Mouse (Mus musculus): Measurements from ENCODE around the gene Dtd2.

The Dtd2 gene

DNA sequence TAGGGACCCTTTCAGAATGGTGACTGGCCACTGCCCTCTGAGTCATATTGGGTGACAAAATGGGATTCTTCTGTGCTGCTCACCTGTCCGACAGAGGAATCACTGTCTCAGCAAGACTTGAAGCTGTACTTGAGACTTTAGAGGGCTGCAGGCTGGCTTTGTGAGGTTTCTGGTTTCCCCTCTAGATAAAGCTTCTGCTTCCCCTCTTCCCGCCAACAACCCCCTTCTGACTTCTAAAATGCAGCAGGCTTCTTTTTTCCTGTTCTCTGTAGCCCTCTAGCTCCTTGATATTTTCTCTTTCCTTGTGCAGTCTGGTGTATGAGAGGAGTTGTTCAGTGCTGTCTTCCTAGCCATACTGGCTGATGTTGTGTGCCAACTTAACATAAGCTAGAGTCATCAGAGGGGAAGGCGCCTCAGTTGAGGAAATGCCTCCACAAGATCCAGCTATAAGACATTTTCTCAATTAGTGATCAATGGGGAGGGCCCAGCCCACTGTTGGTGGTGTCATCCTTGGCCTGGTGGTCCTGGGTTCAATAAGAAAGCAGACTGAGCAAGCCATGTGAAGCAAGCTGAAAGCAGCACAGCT is 21.0 kb downstream of the Dtd2 start:
- no peak for DNase-seq (ENCODE audit: low spot score in 2 of 2)

DNA sequence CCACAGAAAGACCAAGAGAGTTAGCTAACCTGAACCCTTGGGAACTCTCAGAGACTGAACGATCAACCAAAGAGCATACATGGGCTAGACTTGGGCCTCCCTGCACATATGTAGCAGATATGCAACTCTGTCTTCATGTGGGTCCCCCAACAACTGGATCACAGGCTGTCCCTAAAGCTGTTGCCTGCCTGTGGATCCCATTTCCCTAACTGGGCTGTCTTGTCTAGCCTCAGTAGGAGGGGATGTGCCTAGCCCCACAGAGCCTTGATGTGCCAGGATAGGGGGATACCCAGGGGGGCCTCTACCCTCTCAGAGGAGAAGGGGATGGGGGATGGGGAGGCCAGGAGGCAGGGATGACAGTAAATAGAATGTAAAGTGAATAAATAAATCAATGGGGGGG is 22.7 kb downstream of the Dtd2 start:
- DNase-seq (ENCODE audit: low spot score in 2 of 2): no peak

DNA sequence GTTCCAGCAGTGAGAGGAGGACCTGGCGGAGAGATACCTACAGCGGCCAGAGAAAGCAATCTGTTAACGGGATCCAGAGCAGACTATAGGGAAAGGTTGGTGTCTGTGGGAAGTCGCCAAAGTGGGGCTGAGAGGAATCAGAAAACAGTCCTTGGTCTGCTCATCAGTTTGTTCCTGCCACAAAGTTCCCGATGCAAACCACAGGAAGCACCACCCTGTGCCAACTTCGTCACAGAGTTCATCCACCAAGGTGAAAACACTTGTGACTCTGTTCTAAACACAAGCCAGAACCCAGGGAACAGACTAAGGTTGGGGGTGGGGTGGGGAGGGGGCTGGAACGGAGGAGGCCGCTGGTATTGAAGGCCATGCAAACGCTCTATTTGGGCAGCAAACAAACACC is 29.8 kb downstream of the Dtd2 start:
- no peak for DNase-seq (ENCODE audit: low spot score in 2 of 2)

DNA sequence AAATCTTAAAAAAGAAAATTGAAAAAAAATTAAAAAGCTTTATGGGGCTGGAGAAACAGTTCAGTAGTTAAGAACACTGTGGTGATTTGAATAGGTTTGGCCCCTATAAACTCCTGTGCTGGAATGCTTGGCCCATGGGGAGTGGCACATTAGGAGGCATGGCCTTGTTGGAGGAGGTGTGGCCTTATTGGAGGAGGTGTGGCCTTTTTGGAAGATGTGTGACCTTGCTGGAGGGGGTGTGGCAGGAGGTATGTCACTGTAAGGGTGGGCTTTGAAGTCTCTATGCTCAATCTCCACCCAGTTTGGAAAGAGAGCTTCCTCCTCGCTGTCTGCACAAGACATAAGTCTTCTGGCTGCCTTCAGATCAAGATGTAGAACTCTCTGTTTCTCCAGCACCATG is 31.9 kb downstream of the Dtd2 start:
- no peak for DNase-seq (ENCODE audit: low spot score in 2 of 2)

DNA sequence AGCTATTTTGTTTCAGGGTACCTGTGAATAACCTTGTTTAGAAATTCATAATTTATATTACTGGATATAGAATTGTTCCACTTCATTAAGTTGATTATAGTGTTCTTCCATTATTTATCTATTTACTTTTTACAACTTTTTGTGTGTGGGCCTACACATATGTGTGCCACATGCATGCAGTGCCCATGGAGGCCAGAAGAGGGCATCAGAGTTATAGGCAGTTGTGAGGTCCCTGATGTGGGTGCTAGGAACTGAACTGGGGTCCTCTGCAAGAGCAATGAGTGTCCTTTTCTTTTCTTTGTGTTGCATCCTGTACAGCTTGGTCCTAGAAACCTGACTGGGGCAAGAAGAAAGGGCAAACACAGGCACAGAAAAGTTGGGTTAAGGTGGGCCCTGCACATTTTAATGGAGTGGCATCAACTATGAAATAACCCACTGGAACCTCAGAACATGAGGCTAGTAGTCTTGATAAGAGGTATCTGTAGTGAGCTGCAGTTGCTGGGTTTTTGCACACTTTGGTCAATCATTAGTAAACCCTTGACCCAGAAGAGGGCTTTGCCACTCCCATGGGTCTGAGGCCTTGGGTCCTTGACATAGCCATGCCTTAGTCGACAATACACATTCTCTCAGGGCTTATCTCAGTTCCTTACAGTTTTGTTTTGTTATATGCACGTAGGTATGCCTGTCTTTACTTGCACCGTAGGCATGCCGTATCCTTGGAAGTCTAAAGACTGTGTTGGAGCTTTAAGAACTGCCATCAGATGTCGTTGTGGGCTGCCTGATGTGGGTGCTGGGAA is 33.8 kb downstream of the Dtd2 start:
- DNase-seq (ENCODE audit: low spot score in 2 of 2): no peak

DNA sequence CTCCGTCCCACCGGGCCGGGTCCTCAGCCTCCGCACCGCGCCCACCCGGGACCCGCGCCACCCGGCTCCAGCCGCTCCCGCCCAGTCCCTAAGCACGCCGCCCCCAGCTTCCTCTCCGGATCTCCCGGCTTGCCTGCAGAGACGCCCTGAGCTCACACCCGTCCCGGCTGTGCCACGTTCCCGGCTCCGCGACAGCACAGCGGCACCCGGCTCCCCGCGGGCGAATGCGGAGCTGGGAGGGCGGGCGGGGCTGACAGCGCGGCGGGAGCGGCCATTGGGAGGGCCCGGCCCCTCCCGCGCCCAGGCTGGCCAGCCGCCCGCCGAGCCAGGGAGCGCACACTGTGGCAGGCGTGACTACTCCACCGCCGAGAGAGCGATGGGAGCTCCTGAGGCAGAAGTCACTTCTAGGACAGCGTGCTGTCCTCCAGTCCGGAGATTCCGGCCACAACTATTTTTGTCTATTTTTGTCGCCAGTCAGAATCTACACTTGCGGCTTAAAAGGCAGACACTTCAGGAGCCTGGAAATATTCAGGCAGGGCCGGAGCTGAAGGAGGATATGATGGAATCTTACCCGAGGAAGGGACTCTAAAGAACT is 35.1 kb downstream of the Dtd2 start, which contains the start of gene Heatr5a:
Gene Heatr5a (minus strand): TSS at position 252 of the 595 bp plus-strand sequence.
- DNase-seq (ENCODE audit: low spot score in 2 of 2): peak; percentile 82 to 84

DNA sequence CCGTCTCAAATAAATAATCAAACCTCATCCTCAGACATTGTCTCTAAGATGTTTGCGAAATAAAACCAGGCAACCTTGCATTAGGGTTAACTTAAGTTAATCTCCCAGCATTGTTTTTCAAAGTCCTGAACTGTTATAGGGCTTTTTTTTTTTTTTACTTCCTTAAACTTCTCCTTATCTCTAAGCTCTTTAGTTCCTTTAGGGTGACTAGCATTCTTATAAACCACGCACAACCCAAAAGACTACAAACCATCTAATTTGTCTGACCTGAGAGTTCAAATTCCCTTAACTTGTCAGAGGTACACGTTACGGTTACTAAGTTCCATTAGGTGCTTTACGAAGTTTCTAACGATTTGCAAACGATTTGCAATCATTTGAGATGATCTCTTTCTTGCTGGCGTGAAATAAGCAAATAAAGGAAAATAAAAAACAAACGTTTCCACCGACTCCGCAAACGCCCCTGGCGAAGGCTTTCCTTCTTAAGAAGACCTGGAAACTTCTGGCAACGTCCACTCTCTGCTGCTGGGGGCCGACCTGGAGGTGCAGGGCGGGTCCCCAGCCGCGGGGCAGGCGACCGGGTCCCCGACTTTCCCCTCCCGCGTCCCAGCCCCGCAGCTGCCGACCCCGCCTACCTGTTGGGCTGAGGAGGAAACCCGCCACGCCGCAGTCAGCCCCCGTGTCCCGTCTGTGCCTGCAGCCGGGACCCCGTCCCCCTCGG is 35.8 kb downstream of the Dtd2 start:
- DNase-seq (ENCODE audit: low spot score in 2 of 2): peak in 1 of 2 experiments; percentile 8

DNA sequence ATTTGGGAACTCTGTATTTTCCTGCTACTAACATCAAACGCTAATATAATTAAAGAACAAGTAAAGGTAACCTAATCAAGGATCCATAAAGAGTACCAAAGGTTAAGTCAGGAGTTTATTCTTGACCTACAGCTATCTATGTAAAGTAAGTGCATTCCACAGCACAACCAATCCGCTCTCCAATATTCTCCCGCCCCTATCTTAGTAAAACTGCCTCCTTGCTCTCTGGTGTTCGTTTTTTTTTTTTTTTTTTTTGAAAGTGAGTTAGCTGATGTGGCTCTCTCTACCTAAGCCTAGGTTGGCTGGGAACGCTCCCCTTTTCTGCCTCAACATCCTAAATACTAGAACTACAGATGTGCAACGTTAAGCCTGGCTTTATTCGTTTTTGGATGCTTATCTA is 36.4 kb downstream of the Dtd2 start:
- no peak for DNase-seq (ENCODE audit: low spot score in 2 of 2)

DNA sequence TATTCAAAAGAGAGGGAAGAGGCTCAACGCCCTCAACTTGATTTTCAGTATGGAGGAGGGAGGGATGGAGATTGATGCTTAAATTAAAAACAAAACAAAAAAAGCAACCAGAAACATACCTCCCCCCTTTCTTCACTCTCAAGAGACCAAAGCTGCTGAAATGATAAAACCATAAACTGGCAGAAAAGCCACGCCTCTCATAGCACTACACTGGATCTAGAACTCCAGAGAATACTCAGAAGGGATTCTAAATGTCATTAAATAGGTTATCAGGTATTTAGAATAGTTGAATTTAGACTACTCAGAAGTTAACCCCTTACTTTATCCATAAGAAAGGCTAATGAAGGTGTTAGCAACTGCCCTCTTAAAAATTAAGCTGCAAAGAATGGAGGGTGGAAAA is 37.2 kb downstream of the Dtd2 start:
- DNase-seq (ENCODE audit: low spot score in 2 of 2): no peak

DNA sequence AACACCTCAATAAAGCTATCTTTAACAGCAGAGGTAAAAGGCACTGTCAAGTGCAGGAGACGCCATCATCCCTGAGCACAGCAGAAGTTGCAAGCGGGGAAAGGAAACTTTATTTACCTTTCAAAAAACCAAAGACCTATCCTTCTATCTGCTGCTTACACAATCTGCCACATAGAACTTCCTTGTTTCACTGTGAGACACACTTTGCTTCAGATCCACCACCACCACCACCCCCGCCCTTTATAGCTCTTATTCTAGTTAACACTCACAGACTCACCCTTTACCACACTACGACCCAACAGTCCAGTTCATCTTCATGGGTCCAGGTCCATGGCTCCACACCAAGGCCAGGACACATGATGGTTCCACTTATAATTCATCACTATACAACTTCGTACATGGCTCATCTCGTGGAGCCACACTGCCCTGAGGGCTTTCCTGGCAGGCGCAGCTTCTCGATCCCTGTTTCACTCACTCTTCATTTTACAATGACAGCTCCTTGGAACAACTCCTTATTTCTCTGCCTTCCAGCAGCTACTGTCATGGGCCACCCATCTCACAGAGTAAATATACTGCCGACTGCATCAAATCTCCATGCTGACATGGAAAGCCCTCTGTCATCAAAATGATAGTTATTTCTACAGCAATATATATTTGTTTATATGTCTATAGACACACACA is 38.2 kb downstream of the Dtd2 start:
- no peak for DNase-seq (ENCODE audit: low spot score in 2 of 2)

DNA sequence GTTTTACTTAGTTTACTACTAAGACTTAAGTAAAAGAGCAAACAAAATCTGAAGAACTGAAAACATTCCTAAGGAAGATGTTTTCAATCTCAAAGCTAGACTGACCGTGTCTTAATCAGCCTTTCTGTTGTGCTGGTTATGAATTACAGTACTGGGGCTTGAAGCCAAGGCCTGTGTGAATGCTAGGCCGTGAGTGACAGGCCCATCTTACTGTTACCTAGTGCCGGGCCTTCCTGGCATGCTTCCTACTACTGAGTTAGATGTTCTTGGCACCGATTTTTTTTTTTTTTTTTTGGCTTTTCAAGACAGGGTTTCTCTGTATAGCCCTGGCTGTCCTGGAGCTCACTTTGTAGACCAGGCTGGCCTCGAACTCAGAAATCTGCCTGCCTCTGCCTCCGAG is 48.7 kb downstream of the Dtd2 start:
- DNase-seq (ENCODE audit: low spot score in 2 of 2): no peak

DNA sequence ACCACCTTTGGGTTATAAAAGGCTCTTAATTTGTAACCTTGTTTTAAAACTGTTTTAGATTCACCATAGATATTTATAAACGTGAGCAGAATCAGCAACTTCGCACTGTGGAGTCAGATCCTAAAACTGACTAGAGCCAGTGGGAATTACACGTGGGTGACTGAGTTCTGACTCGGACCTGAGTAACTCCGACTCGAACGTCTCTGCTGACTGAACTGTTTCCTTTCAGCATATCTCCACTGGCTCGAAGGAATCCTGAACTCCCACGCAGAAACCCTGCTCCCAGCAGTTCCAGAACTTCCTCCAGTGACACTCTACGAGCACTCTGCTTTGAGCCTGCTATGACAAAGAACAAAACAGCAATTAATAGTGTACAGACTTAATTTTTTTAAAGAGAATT is 54.0 kb downstream of the Dtd2 start:
- DNase-seq (ENCODE audit: low spot score in 2 of 2): peak; percentile 9 to 45

DNA sequence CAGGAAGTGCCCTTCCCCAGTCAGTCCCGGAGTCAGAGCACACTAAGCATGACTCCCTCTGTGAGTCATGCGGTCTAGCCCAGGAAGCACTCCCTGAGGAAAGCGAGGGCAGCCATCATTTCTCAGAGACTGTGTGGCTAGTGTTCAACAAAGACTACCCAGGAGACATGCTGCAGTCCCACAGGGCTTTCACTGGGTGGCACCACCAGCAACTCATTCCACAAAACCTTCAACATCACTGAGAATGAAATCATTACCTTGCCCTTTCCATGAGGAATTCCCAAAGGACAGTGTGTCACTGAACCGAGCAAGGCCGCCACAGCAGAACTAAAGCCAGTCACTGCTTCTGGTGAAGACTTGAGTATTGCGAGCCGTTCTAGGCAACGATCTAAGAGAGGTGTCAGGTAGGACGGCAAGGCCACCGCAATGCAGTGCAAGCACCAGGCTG is 58.8 kb downstream of the Dtd2 start:
- DNase-seq (ENCODE audit: low spot score in 2 of 2): no peak

DNA sequence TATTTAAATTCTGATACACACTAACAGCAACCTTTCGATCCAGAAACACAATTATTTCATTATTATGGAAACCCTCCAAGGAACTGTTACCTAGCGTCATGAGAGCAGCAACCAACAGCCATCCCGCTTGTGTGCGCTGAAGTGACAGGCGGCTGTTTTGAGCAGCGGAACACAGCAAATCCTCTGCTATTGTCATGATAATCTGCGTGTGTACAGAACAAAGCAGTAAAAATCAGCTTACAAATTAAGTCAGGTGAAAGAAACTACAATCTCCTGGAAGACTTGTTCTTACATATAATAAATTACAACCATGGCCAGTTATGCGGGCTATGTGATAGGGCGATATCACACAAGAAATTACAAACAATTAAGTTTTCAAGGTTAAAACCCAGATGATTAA is 61.0 kb downstream of the Dtd2 start:
- DNase-seq (ENCODE audit: low spot score in 2 of 2): no peak

DNA sequence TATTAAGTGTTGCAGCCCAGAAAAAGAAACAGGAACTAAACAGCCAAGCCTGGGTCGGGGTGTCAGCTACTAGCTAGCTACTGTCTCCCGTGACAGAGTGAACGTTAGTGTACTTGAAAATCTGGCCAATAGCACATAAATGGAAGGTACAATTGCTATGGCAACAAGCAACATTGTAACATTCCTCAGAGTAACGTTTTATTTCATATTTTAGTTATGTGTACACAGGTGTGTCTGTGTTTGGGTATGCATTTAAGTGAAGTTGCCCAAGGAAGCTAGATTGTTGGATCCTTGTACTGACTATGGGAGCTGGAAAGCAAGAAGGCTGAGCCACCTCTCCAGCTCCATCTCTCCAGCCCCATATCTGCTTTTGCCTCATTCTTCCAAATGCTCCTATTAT is 66.5 kb downstream of the Dtd2 start:
- no peak for DNase-seq (ENCODE audit: low spot score in 2 of 2)

Measured in right cerebral cortex, postnatal 36 days (tissue).